Mouse (Mus musculus): ENCODE data around the gene Setmar. TPM values are rescaled to one million over a fixed set of nuclear protein-coding genes. Genes with fewer than 3 reads are reported as not detected.

The Setmar gene
- polyA plus RNA-seq, 1 experiment = 8.1 TPM

DNA sequence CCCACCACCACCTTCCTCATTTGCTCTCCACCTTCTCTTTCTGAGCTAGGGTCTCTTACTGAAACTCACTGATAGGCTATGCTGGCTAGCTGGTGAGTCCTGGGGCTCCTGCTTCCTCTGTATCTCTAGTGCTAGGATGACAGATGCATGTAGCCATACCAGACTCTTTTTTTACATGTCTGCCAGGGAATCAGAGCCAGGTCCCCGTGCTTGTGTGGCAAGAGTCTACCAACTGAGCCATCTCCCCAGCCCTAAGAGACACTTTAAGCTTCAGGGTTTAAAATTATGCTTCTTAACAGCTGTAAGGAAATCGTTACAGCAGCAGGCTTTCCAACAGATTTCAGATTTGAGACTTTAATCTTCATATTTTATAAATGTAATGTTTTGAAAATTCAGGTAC lies 9.1 kb downstream of the Setmar start:
- TF ChIP-seq POLR2A (IDR thresholded peaks at IDR 0.05; ENCODE audit: extremely low read depth, insufficient read depth, low read length) (no peak), CTCF (IDR thresholded peaks at IDR 0.05; ENCODE audit: extremely low read depth, insufficient read depth, low read length) (no peak)
- Histone ChIP-seq H3K4me1 (ENCODE audit: control insufficient read depth, insufficient read depth, low read length) (no peaks in the 10 kb centered on the region), H3K27ac (ENCODE audit: insufficient read depth, low read length) (peak overlapping the region; percentile 80), H3K4me3 (ENCODE audit: insufficient read depth, low read length) (no peak overlapping the region)

DNA sequence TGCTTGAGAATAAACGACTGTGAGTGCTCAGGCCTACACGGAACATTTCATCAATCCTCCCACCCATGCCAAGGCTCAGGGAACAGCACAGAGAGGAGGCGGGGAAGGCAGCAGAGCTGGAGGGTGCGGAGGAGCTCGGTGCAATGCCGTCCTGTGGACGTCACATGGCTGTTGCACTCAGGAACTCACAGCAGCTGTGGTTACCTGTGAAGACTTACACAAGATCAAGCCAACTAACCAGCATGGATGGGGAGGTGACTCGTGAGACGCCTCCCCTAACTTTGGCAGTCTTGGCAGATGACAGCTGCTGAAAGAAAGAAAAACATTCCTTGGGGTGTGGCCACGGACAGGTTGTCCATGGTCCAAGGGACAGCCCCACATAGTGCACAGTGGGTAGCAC lies 9.8 kb downstream of the Setmar start:
- Histone ChIP-seq H3K4me3 (ENCODE audit: insufficient read depth, low read length) (no peak overlapping the region), H3K4me1 (ENCODE audit: control insufficient read depth, insufficient read depth, low read length) (no peaks in the 10 kb centered on the region), H3K27ac (ENCODE audit: insufficient read depth, low read length) (no peak overlapping the region)
- no peak for TF ChIP-seq POLR2A (IDR thresholded peaks at IDR 0.05; ENCODE audit: extremely low read depth, insufficient read depth, low read length)
- no peak for TF ChIP-seq CTCF (IDR thresholded peaks at IDR 0.05; ENCODE audit: extremely low read depth, insufficient read depth, low read length)

DNA sequence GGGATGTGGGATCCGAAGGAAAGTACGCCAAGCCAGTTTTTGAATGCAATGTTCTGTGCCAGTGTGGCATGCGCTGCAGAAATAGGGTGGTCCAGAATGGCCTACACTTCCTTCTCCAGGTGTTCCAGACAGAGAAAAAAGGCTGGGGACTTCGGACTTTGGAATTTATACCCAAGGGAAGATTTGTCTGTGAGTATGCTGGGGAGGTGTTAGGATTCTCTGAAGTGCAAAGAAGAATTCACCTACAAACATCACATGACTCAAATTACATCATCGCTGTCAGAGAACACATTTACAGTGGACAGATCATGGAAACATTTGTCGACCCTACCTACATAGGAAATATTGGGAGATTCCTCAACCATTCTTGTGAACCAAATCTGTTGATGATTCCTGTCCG lies 11.0 kb downstream of the Setmar start:
- Histone ChIP-seq H3K27ac (ENCODE audit: insufficient read depth, low read length) (no peak overlapping the region), H3K4me3 (ENCODE audit: insufficient read depth, low read length) (no peak overlapping the region), H3K4me1 (ENCODE audit: control insufficient read depth, insufficient read depth, low read length) (no peaks in the 10 kb centered on the region)
- no peak for TF ChIP-seq CTCF (IDR thresholded peaks at IDR 0.05; ENCODE audit: extremely low read depth, insufficient read depth, low read length)
- TF ChIP-seq POLR2A (IDR thresholded peaks at IDR 0.05; ENCODE audit: extremely low read depth, insufficient read depth, low read length) = no peak

DNA sequence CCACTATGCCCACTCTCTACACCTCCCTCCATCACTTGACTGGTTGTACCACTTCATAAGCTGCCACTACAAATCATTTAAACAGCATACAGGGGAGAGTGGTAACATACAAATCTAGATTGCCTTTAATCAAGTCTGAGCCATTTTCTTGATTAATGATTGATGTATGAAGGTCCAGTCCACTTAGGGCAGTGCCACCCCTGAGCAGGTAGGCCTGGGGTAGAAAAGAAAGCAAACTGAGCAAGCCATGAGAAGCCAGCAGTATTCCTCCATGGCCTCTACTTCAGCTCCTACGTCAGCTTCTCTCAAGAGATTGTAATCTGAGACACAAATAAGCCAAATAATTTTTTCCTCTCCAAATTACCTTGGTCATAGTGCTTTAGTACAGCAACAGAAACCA lies 26.5 kb downstream of the Setmar start:
- no peak overlapping the region for H3K4me3 ChIP-seq (ENCODE audit: insufficient read depth, low read length)
- no peak for TF ChIP-seq POLR2A (IDR thresholded peaks at IDR 0.05; ENCODE audit: extremely low read depth, insufficient read depth, low read length)
- TF ChIP-seq CTCF (IDR thresholded peaks at IDR 0.05; ENCODE audit: extremely low read depth, insufficient read depth, low read length) = no peak
- no peaks in the 10 kb centered on the region; the same call in 1 of the 2 replicates for H3K4me1 ChIP-seq (ENCODE audit: control insufficient read depth, insufficient read depth, low read length)
- no peak overlapping the region for H3K27ac ChIP-seq (ENCODE audit: insufficient read depth, low read length)

DNA sequence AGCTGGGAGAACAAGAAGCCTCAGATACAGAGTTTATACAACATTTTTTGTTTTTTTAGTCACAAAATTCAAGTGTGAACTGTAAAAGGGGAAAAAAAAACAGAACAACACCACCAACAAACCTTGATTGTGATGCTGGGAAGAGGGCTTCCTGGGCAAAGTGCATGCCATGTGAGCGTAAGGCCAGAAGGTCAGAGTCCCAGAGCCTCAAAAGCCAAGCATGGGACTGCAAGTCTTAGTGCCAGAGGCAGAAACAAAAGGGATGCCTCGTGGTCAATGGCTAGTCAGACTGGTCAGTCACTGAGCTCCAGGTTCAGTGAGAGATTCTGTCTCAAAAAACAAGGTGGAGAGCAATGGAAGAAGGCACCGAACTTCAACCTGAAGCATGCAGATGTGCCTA lies 27.8 kb downstream of the Setmar start:
- H3K4me3 ChIP-seq (ENCODE audit: insufficient read depth, low read length) = no peak overlapping the region
- TF ChIP-seq POLR2A (IDR thresholded peaks at IDR 0.05; ENCODE audit: extremely low read depth, insufficient read depth, low read length) (no peak), CTCF (IDR thresholded peaks at IDR 0.05; ENCODE audit: extremely low read depth, insufficient read depth, low read length) (no peak)
- no peak overlapping the region for H3K27ac ChIP-seq (ENCODE audit: insufficient read depth, low read length)
- no peaks in the 10 kb centered on the region; the same call in 1 of the 2 replicates for H3K4me1 ChIP-seq (ENCODE audit: control insufficient read depth, insufficient read depth, low read length)

DNA sequence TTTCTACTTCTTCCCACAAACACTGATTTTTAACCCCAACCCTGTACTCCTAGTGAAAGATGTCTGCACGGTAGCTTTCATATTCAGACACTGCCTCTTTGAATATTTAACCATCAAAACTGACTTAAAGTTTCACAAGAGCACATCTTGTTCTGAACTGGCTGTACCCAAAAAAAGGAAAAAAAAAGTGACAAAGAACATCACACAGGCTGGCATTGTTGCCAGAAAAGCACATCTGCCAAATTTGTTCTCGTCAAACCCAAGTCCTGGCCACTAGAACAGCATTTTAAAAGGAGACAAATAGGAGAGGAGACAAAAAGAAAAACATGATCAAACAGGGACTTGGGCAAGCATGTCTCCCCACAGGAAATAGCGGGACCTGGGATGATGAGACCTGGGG lies 28.6 kb downstream of the Setmar start:
- no peak overlapping the region for H3K4me3 ChIP-seq (ENCODE audit: insufficient read depth, low read length)
- H3K4me1 ChIP-seq (ENCODE audit: control insufficient read depth, insufficient read depth, low read length) = no peaks in the 10 kb centered on the region; the same call in 1 of the 2 replicates
- no peak for TF ChIP-seq POLR2A (IDR thresholded peaks at IDR 0.05; ENCODE audit: extremely low read depth, insufficient read depth, low read length)
- TF ChIP-seq CTCF (IDR thresholded peaks at IDR 0.05; ENCODE audit: extremely low read depth, insufficient read depth, low read length) = no peak
- no peak overlapping the region for H3K27ac ChIP-seq (ENCODE audit: insufficient read depth, low read length)

GRCm38 (mm10) chr6:108095445-108095844 lies 30.6 kb downstream of the Setmar start:
- Histone ChIP-seq H3K4me3 (ENCODE audit: insufficient read depth, low read length) (no peak overlapping the region), H3K27ac (ENCODE audit: insufficient read depth, low read length) (no peak overlapping the region), H3K4me1 (ENCODE audit: control insufficient read depth, insufficient read depth, low read length) (no peaks in the 10 kb centered on the region; the same call in none of the 2 replicates)
- TF ChIP-seq POLR2A (IDR thresholded peaks at IDR 0.05; ENCODE audit: extremely low read depth, insufficient read depth, low read length) (no peak), CTCF (IDR thresholded peaks at IDR 0.05; ENCODE audit: extremely low read depth, insufficient read depth, low read length) (no peak)

GRCm38 (mm10) chr6:108098171-108098845 lies 33.5 kb downstream of the Setmar start:
- no peak overlapping the region for H3K27ac ChIP-seq (ENCODE audit: insufficient read depth, low read length)
- no peaks in the 10 kb centered on the region; the same call in 1 of the 2 replicates for H3K4me1 ChIP-seq (ENCODE audit: control insufficient read depth, insufficient read depth, low read length)
- TF ChIP-seq CTCF (IDR thresholded peaks at IDR 0.05; ENCODE audit: extremely low read depth, insufficient read depth, low read length) = peak; percentile 58
- TF ChIP-seq POLR2A (IDR thresholded peaks at IDR 0.05; ENCODE audit: extremely low read depth, insufficient read depth, low read length) = no peak
- H3K4me3 ChIP-seq (ENCODE audit: insufficient read depth, low read length) = no peak overlapping the region

DNA sequence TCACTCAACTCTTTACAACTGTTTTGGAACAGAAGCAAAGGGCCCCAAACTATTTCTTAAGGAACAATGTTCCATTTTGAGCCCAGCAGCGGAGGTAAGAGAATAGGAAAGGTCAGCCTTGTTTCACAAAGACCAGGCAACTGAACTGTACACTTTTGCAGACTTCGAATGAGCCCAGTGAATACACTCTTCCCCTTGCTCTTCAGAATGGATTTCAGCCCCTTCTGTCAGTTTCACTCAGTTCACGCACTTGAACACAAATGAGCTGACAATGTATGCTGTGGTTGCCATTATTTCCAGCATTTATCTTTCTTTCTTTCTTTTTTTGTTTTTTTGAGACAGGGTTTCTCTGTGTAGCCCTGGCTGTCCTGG lies 34.0 kb downstream of the Setmar start:
- H3K27ac ChIP-seq (ENCODE audit: insufficient read depth, low read length) = no peak overlapping the region
- TF ChIP-seq POLR2A (IDR thresholded peaks at IDR 0.05; ENCODE audit: extremely low read depth, insufficient read depth, low read length) (no peak), CTCF (IDR thresholded peaks at IDR 0.05; ENCODE audit: extremely low read depth, insufficient read depth, low read length) (no peak)

More for the DNA sequence above, 34.0 kb downstream of the Setmar start:
- no peak overlapping the region for H3K4me3 ChIP-seq (ENCODE audit: insufficient read depth, low read length)
- no peaks in the 10 kb centered on the region; the same call in 1 of the 2 replicates for H3K4me1 ChIP-seq (ENCODE audit: control insufficient read depth, insufficient read depth, low read length)
